Mouse (Mus musculus) liver, embryonic 16.5 days (tissue): ENCODE measurements around the gene Plac9a. TPM values are rescaled to one million over a fixed set of nuclear protein-coding genes. Genes with fewer than 3 reads are reported as not detected.

ENCODE experiments used
- ATAC-seq: fragments of 200-750 bp; cut with Nextera tagmentation; 2 replicates; pipeline ENCODE4 v1.8.0; 2017; ENCODE audit warnings: low read depth, mild to moderate bottlenecking, moderate number of reproducible peaks, moderate library complexity
- H3K27ac ChIP-seq: fragments of 300-500 bp; sonication (generic); 2 replicates; pipeline ENCODE4 v1.5.1; 2014; ENCODE audit warnings: mild to moderate bottlenecking, low read length
- H3K27me3 ChIP-seq: fragments of 300-500 bp; sonication (generic); 2 replicates; pipeline ENCODE4 v1.6.1; 2014; ENCODE audit warnings: low read depth, low read length, mixed read lengths; ENCODE audit not compliant: control insufficient read depth, insufficient read depth
- H3K36me3 ChIP-seq: fragments of 300-500 bp; sonication (generic); 2 replicates; pipeline ENCODE4 v1.6.1; 2014; ENCODE audit warnings: mild to moderate bottlenecking; ENCODE audit not compliant: control insufficient read depth, insufficient read depth
- H3K4me1 ChIP-seq: fragments of 300-500 bp; sonication (generic); 2 replicates; pipeline ENCODE4 v1.6.1; 2014; ENCODE audit warnings: low read depth, low read length, mixed read lengths; ENCODE audit not compliant: control insufficient read depth
- H3K4me2 ChIP-seq: fragments of 300-500 bp; sonication (generic); 2 replicates; pipeline ENCODE4 v1.6.1; 2014; ENCODE audit warnings: low read depth, low read length, mixed read lengths
- H3K4me3 ChIP-seq: fragments of 300-500 bp; sonication (generic); 2 replicates; pipeline ENCODE4 v1.5.1; 2014; ENCODE audit warnings: low read depth, mild to moderate bottlenecking, low read length
- H3K9ac ChIP-seq: fragments of 300-500 bp; sonication (generic); 2 replicates; pipeline ENCODE4 v1.6.1; 2014; ENCODE audit warnings: low read depth, low read length
- H3K9me3 ChIP-seq: fragments of 300-500 bp; sonication (generic); replicated peaks from 2 replicates; pipeline ENCODE4 v1.6.1; 2016; ENCODE audit warnings: low read length; ENCODE audit not compliant: control insufficient read depth
- WGBS: fragments of 180-500 bp; shearing (Covaris S2); extraction: QIAGEN DNeasy Blood & Tissue Kit; methylation state at CpG from one replicate; pipeline ENCODE4 v1.1.7; 2014; ENCODE audit not compliant: insufficient replicate concordance; 5-methylcytosine and 5-hydroxymethylcytosine counted together
- polyA plus RNA-seq: library from polyadenylated mRNA; unstranded; fragments of >200 nt; fragmentation: Nextera tagmentation; extraction: Ambion mirVana; gene quantifications from 2 replicates; pipeline ENCODE4 v1.2.1, GENCODE M21; 2015

The Plac9a gene
- polyA plus RNA-seq, 1 experiment from 2014 or later: not detected

- no peak overlapping the region for H3K4me3 ChIP-seq
- H3K4me2 ChIP-seq: no peak overlapping the region
- ATAC-seq: no peak
- WGBS: 67% methylated on average over 11 of the region's 11 CpGs
- no peaks in the 10 kb centered on the region for H3K9me3 ChIP-seq
- no peak overlapping the region for H3K9ac ChIP-seq
- H3K27me3 ChIP-seq: no peaks in the 10 kb centered on the region
- H3K27ac ChIP-seq: no peak overlapping the region
- no peaks in the 10 kb centered on the region for H3K36me3 ChIP-seq
- peaks cover 9% of the 10 kb centered on the region for H3K4me1 ChIP-seq
These were observed 36.1 kb downstream of the Plac9a start for GRCm38 (mm10) chr14:25866832-25867231.

GRCm38 (mm10) chr14:25866384-25866783 is 36.5 kb downstream of the Plac9a start:
- Histone ChIP-seq H3K9ac (no peak overlapping the region), H3K27ac (no peak overlapping the region), H3K4me2 (no peak overlapping the region), H3K9me3 (no peaks in the 10 kb centered on the region), H3K4me3 (no peak overlapping the region), H3K4me1 (peaks cover 14% of the 10 kb centered on the region), H3K36me3 (no peaks in the 10 kb centered on the region), H3K27me3 (no peaks in the 10 kb centered on the region)
- no peak for ATAC-seq
- 77% methylated on average over 6 of the region's 6 CpGs for WGBS

- WGBS: 59% methylated on average over 5 of the region's 5 CpGs
- peaks cover 14% of the 10 kb centered on the region for H3K4me1 ChIP-seq
- ATAC-seq: no peak
These were observed 37.6 kb downstream of the Plac9a start for GRCm38 (mm10) chr14:25865251-25865650.

GRCm38 (mm10) chr14:25863721-25864120 is 39.2 kb downstream of the Plac9a start:
- H3K27ac ChIP-seq: no peak overlapping the region
- no peak overlapping the region for H3K4me2 ChIP-seq
- H3K4me1 ChIP-seq: peaks cover 11% of the 10 kb centered on the region
- ATAC-seq: no peak
- no peaks in the 10 kb centered on the region for H3K9me3 ChIP-seq
- 59% methylated on average over 2 of the region's 2 CpGs for WGBS
- H3K36me3 ChIP-seq: no peaks in the 10 kb centered on the region
- H3K9ac ChIP-seq: no peak overlapping the region
- H3K27me3 ChIP-seq: no peaks in the 10 kb centered on the region
- H3K4me3 ChIP-seq: no peak overlapping the region

More at GRCm38 (mm10) chr14:25865251-25865650, 37.6 kb downstream of the Plac9a start:
- no peaks in the 10 kb centered on the region for H3K36me3 ChIP-seq
- H3K27ac ChIP-seq: no peak overlapping the region
- no peak overlapping the region for H3K4me2 ChIP-seq
- no peaks in the 10 kb centered on the region for H3K27me3 ChIP-seq
- H3K4me3 ChIP-seq: no peak overlapping the region
- H3K9ac ChIP-seq: no peak overlapping the region
- no peaks in the 10 kb centered on the region for H3K9me3 ChIP-seq

GRCm38 (mm10) chr14:25861771-25862530 is 40.9 kb downstream of the Plac9a start:
- WGBS: 33% methylated on average over 13 of the region's 13 CpGs
- Histone ChIP-seq H3K9me3 (no peaks in the 10 kb centered on the region), H3K9ac (no peak overlapping the region; the same call in 1 of the 2 replicates), H3K4me3 (no peak overlapping the region), H3K27me3 (no peaks in the 10 kb centered on the region), H3K36me3 (no peaks in the 10 kb centered on the region), H3K4me1 (peaks cover 24% of the 10 kb centered on the region), H3K4me2 (peak overlapping the region; percentile 37), H3K27ac (peak overlapping the region; percentile 37; the same call in 1 of the 2 replicates)
- ATAC-seq: peak; percentile 79

- Histone ChIP-seq H3K27ac (no peak overlapping the region; the same call in 1 of the 2 replicates), H3K9ac (no peak overlapping the region), H3K9me3 (no peaks in the 10 kb centered on the region), H3K27me3 (no peaks in the 10 kb centered on the region), H3K4me2 (0 out of 2 replicates have a peak overlapping the region, but pooled peaks have one; percentile 9), H3K4me1 (peaks cover 48% of the 10 kb centered on the region), H3K4me3 (no peak overlapping the region), H3K36me3 (no peaks in the 10 kb centered on the region)
- ATAC-seq: no peak
- 29% methylated on average over 8 of the region's 8 CpGs for WGBS
These were observed 45.0 kb downstream of the Plac9a start for GRCm38 (mm10) chr14:25857940-25858339.

GRCm38 (mm10) chr14:25857168-25857621 is 45.7 kb downstream of the Plac9a start:
- H3K27ac ChIP-seq: peak overlapping the region; percentile 41; the same call in 1 of the 2 replicates

GRCm38 (mm10) chr14:25855241-25855885 is 47.5 kb downstream of the Plac9a start:
- no peaks in the 10 kb centered on the region for H3K27me3 ChIP-seq
- H3K9me3 ChIP-seq: no peaks in the 10 kb centered on the region
- H3K36me3 ChIP-seq: no peaks in the 10 kb centered on the region
- ATAC-seq: peak; percentile 33; the same call in 1 of the 2 replicates
- 0 out of 2 replicates have a peak overlapping the region, but pooled peaks have one; percentile 16 for H3K4me3 ChIP-seq
- H3K9ac ChIP-seq: no peak overlapping the region
- WGBS: 16% methylated on average over 8 of the region's 8 CpGs
- peaks cover 38% of the 10 kb centered on the region for H3K4me1 ChIP-seq
- H3K4me2 ChIP-seq: peak overlapping the region; percentile 34
- peak overlapping the region; percentile 41 for H3K27ac ChIP-seq

More at GRCm38 (mm10) chr14:25857168-25857621, 45.7 kb downstream of the Plac9a start:
- no peaks in the 10 kb centered on the region for H3K9me3 ChIP-seq
- WGBS: 12% methylated on average over 3 of the region's 3 CpGs
- peaks cover 47% of the 10 kb centered on the region for H3K4me1 ChIP-seq
- H3K27me3 ChIP-seq: no peaks in the 10 kb centered on the region
- ATAC-seq: peak; percentile 36
- H3K9ac ChIP-seq: no peak overlapping the region
- H3K36me3 ChIP-seq: no peaks in the 10 kb centered on the region
- no peak overlapping the region for H3K4me3 ChIP-seq
- H3K4me2 ChIP-seq: peak overlapping the region; percentile 29
